Mouse (Mus musculus) bone marrow, adult 2 months (tissue): Measurements from ENCODE around the gene Lca5l. TPM values are rescaled to one million over a fixed set of nuclear protein-coding genes. Genes with fewer than 3 reads are reported as not detected.

ENCODE experiments used
- H3K27ac ChIP-seq: fragments of 200-500 bp; 2 replicates; pipeline ENCODE4 v1.5.1; 2012; ENCODE audit warnings: low read depth, mild to moderate bottlenecking, control low read depth, inconsistent platforms, low read length; ENCODE audit not compliant: control insufficient read depth, poor library complexity, insufficient read depth
- H3K4me1 ChIP-seq: fragments of 200-500 bp; 2 replicates; pipeline ENCODE4 v1.6.1; 2011; ENCODE audit warnings: low read length; ENCODE audit not compliant: control insufficient read depth, insufficient read depth
- H3K4me3 ChIP-seq: fragments of 200-500 bp; replicated peaks from 2 replicates; pipeline ENCODE3; 2011; ENCODE audit warnings: mild to moderate bottlenecking, low read depth, low read length, control low read depth; ENCODE audit not compliant: control insufficient read depth
- CTCF ChIP-seq: fragments of 200-500 bp; IDR thresholded peaks from 2 replicates; pipeline ENCODE4 v1.5.1; 2011; ENCODE audit warnings: low read length, control low read depth; ENCODE audit not compliant: control insufficient read depth, insufficient read depth
- POLR2A ChIP-seq: fragments of 200-500 bp; IDR thresholded peaks from 2 replicates; pipeline ENCODE4 v1.6.1; 2011; ENCODE audit warnings: low read depth, mild to moderate bottlenecking, control low read depth, low read length, borderline replicate concordance; ENCODE audit not compliant: control insufficient read depth
- WGBS: fragments of 180-500 bp; shearing (Covaris S2); methylation state at CpG from one replicate; pipeline ENCODE4 v1.1.7; 2018; 5-methylcytosine and 5-hydroxymethylcytosine counted together
- polyA plus RNA-seq: library from polyadenylated mRNA; stranded (reverse); fragments of >200 nt; gene quantifications from 2 replicates; pipeline ENCODE4 v1.2.4, GENCODE M21; 2011; ENCODE audit warnings: low replicate concordance; ENCODE audit not compliant: missing spikeins, insufficient read depth, insufficient read length

Gene Lca5l
- polyA plus RNA-seq, 1 experiment: 1.3 TPM

- no peak for TF ChIP-seq POLR2A
- no peak for TF ChIP-seq CTCF
- Histone ChIP-seq H3K27ac (no peak within 1 kb of the TSS; the same call in 1 of the 2 replicates), H3K4me1 (no peaks in the 10 kb centered on the region), H3K4me3 (no peak within 1 kb of the TSS)
- 6% methylated on average over 20 of the region's 20 CpGs for WGBS
Measured at GRCm38 (mm10) chr16:96199913-96200701, 8.0 kb upstream of the Lca5l start, which contains the start of gene Sh3bgr. Gene Sh3bgr, plus strand, starts transcription at chr16:96200450.

- 85% methylated on average over 5 of the region's 5 CpGs for WGBS
- Histone ChIP-seq H3K4me3 (no peak overlapping the region), H3K4me1 (no peaks in the 10 kb centered on the region), H3K27ac (no peak overlapping the region)
- no peak for TF ChIP-seq POLR2A
- no peak for TF ChIP-seq CTCF
Measured at GRCm38 (mm10) chr16:96187619-96188018, 4.5 kb downstream of the Lca5l start.

GRCm38 (mm10) chr16:96179156-96179555, 12.9 kb downstream of the Lca5l start:
- no peak for TF ChIP-seq CTCF
- no peak for TF ChIP-seq POLR2A
- Histone ChIP-seq H3K4me1 (no peaks in the 10 kb centered on the region), H3K4me3 (no peak overlapping the region)

GRCm38 (mm10) chr16:96175399-96175798, 16.7 kb downstream of the Lca5l start:
- H3K4me3 ChIP-seq: no peak overlapping the region
- no peaks in the 10 kb centered on the region for H3K4me1 ChIP-seq
- TF ChIP-seq CTCF (no peak), POLR2A (no peak)
- 56% methylated on average over 2 of the region's 2 CpGs for WGBS
- H3K27ac ChIP-seq: no peak overlapping the region

More at GRCm38 (mm10) chr16:96179156-96179555, 12.9 kb downstream of the Lca5l start:
- no peak overlapping the region for H3K27ac ChIP-seq

- H3K4me1 ChIP-seq: no peaks in the 10 kb centered on the region
- H3K4me3 ChIP-seq: no peak overlapping the region
- 83% methylated on average over 8 of the region's 8 CpGs for WGBS
- TF ChIP-seq POLR2A (no peak), CTCF (no peak)
- H3K27ac ChIP-seq: no peak overlapping the region
Measured at GRCm38 (mm10) chr16:96173648-96174047, 18.4 kb downstream of the Lca5l start.

- Histone ChIP-seq H3K4me3 (no peak overlapping the region), H3K27ac (no peak overlapping the region), H3K4me1 (no peaks in the 10 kb centered on the region)
- TF ChIP-seq POLR2A (no peak), CTCF (no peak)
- 40% methylated on average over 4 of the region's 4 CpGs for WGBS
Measured at GRCm38 (mm10) chr16:96168837-96169236, 23.2 kb downstream of the Lca5l start.

- H3K4me3 ChIP-seq: no peak overlapping the region
- no peak for TF ChIP-seq POLR2A
- TF ChIP-seq CTCF: no peak
- no peak overlapping the region for H3K27ac ChIP-seq
- no peaks in the 10 kb centered on the region for H3K4me1 ChIP-seq
- WGBS: 77% methylated on average over 4 of the region's 4 CpGs
Measured at GRCm38 (mm10) chr16:96165723-96166264, 26.3 kb downstream of the Lca5l start.

GRCm38 (mm10) chr16:96161336-96161735, 30.7 kb downstream of the Lca5l start:
- no peak overlapping the region for H3K27ac ChIP-seq
- H3K4me3 ChIP-seq: no peak overlapping the region
- no peak for TF ChIP-seq POLR2A
- TF ChIP-seq CTCF: no peak
- peaks cover 1% of the 10 kb centered on the region; the same call in 1 of the 2 replicates for H3K4me1 ChIP-seq
- WGBS: 83% methylated on average over 4 of the region's 4 CpGs
